Mouse (Mus musculus) left cerebral cortex, postnatal 14 days (tissue): ENCODE data around the gene Nt5c2. TPM values are rescaled to one million over a fixed set of nuclear protein-coding genes. Genes with fewer than 3 reads are reported as not detected.

Experiments
- DNase-seq, 2 experiments: peaks; one replicate each; pipeline ENCODE4 v3.0.0; 2021 to 2022; ENCODE audit warnings: low spot score in 2 of 2, mixed read lengths in 1 of 2
- intact Hi-C: fragments of 180-260 bp; cut with DNase I; formaldehyde crosslinking; loops from one replicate; pipeline ENCODE4 v1.15.1; 2025
- long read RNA-seq, 2 experiments: library from polyadenylated mRNA; stranded (forward); transcript quantifications; one replicate each; pipeline ENCODE4 v2.0.0; 2021
- total RNA-seq, 2 experiments: library from RNA; stranded (reverse); gene quantifications; 2 replicates each; pipeline ENCODE4 v1.2.3; 2021

Nt5c2 gene
- 10 to 100 TPM; 67.1 to 70.7 TPM for total RNA-seq
- long read RNA-seq, experiment 1, transcript Nt5c2-203 (18 exons, 3,148 nt) = major isoform, 28 of 56 reads
- long read RNA-seq, experiment 1, partial matches to known transcripts = 6 of 56 reads
- long read RNA-seq, experiment 1, other reads (novel, unspliced or antisense) = 17 of 56 reads
- long read RNA-seq, experiment 2, transcript Nt5c2-203 (18 exons, 3,148 nt) = major isoform, 33 of 65 reads
- long read RNA-seq, experiment 2, transcript Nt5c2-202 (18 exons, 3,728 nt) = minor isoform, 8 of 65 reads
- long read RNA-seq, experiment 2, partial matches to known transcripts = 3 of 65 reads
- long read RNA-seq, experiment 2, other reads (novel, unspliced or antisense) = 21 of 65 reads

DNA sequence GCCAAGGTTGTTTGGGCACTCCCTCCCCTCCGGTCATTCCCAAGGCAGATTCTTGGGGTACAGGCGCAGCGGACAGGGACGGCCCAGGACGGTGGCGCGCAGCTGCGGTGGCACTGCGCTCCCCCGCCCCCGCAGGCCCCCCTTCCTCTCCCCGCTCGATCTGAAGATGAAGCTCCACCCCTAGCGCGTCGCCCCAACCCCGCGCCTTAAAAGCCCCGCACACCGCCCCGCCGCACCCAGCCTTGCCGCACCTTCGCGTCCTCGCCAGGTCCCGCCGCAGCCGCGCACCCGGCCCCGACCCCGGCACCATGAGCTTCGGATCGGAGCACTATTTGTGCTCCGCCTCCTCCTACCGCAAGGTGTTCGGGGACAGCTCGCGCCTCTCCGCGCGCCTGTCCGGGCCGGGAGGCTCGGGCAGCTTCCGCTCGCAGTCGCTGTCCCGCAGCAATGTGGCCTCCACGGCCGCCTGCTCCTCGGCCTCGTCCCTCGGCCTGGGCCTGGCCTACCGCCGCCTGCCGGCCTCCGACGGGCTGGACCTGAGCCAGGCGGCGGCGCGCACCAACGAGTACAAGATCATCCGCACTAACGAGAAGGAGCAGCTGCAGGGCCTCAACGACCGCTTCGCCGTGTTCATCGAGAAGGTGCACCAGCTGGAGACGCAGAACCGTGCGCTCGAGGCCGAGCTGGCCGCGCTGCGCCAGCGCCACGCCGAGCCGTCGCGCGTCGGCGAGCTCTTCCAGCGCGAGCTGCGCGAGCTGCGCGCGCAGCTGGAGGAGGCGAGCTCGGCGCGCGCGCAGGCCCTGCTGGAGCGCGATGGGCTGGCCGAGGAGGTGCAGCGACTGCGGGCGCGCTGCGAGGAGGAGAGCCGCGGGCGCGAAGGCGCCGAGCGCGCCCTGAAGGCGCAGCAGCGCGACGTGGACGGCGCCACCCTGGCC, at the start of gene Nt5c2, which contains the start of gene Ina:
Gene Nt5c2, minus strand, starts transcription at position 707 of the 935 bp plus-strand sequence.
Gene Ina, plus strand, starts transcription at position 252 of the 935 bp plus-strand sequence.
- DNase-seq = peak; percentile 78 to 80
- intact Hi-C loops = no loop called here

DNA sequence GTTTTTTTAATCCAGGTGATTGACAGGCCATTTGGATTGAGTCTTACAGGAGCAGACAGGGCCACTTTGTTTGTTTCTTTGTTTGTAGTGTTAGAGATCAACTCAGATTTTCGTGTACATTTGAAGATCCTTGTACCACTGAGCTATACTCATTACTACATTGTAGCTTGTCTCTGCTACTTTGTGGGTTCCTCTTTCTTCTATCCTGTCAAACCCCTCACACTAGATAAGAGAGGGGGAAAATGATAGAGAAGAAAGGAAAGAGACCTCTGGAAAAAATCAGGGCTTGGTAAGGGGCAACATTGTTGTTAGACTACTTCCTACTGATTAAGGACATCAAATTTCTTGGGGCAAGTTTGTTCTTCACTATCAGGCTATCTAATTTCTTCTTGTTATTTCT, 42.7 kb upstream of the Nt5c2 start:
- no peak for DNase-seq
- intact Hi-C loops = no loop called here

DNA sequence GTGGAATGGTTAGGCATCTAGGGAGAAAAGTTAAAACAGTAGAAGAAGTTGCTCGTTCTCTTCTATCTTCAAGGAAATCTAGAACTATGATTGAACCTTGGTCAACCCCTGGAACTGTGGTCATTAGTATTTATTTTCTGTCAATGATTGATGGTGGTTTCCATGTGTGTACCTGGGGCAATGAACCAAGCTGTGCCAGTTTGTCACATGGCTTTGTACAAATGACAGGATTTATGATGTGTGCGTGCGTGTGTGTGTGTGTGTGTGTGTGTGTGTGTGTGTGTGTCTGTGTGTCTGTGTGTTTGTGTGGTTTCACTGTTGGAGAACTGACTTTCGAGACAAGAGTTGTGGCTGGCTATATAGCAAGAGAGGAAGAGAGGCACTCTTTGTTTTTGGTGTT, 38.5 kb upstream of the Nt5c2 start:
- intact Hi-C loops = no loop called here
- no peak for DNase-seq

DNA sequence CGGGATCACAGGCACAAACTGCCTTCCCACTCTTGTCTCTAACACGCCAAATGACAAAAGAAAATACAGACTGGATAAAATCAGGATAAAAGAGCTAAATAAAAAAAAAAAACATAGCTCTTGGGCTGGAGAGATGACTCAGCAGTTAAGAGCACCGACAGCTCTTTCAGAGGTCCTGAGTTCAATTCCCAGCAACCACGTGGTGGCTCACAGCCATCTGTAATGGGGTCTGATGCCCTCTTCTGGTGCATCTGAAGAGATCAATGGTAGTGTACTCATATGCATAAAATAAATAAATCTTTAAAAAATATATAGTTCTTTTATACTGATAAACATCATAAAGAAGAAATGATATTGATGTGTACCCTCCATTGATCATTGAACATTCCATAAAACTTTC, 38.0 kb upstream of the Nt5c2 start:
- no peak for DNase-seq
- intact Hi-C loops = no loop called here

DNA sequence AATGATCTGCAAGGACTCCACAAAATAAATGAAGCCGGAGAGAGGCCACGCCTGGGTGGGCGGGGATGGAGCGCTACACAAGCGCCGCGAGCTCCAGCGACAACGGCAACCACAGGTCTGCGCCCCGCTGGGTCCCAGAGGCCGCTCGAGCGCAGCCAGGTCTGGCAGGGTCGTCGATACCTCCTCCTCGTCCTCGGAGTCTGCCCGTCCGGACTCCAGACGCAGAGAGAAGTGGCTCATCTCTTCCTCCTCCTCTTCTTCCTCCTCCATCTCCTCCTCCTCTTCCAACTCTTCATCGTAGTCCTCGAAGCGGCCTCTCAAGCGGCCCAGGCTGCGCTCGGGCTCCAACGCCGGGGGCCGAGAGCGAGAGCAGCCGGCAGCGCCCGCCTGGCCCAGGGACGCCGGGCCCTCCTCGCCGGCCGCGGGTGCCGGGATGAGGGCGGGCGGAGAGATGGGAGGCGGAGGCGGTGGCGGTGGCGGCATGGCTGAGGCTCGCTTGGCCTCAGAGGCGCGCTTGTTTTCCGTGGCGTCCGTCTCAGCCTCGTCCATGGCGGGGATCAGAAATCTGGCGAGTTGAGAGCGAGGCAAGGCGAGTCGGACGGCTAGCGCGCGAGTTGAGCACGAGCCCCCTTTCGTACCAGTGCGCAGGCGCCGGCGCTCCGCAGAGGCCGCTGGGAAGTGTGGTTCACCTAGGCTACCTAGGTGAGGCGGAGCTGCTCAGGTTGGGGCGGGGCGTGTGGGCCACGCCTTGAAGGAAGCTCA, 35.5 kb upstream of the Nt5c2 start, which contains the start of gene Pcgf6:
Gene Pcgf6, minus strand, starts transcription at position 636 of the 762 bp plus-strand sequence.
- peak; percentile 57 to 84 for DNase-seq
- intact Hi-C loops = loop anchor here (2.0 kb wide), 1 partner anchor 16 kb away; the partner anchor contains the start of gene Taf5

DNA sequence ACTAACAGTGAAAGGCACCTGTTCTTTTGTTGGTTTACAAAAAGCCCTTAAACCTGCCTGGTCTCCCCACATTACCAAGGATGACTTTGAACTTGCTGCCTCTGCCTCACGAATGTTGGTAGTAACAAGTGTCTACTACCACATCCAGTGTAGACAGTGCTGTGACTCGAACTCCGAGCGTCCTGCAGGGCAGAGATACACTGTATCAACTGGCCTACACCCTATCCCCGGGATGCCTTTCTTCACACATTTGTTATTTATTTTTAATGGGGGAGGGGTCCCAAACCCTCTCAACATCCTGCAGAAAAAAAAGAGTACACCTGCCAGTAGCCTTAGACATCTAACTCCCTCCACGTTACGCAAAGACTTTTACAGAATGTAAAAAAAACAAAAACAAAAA, 34.9 kb upstream of the Nt5c2 start:
- intact Hi-C loops = loop anchor here (2.0 kb wide), 1 partner anchor 17 kb away; the partner anchor contains the start of gene Taf5
- DNase-seq = no peak

DNA sequence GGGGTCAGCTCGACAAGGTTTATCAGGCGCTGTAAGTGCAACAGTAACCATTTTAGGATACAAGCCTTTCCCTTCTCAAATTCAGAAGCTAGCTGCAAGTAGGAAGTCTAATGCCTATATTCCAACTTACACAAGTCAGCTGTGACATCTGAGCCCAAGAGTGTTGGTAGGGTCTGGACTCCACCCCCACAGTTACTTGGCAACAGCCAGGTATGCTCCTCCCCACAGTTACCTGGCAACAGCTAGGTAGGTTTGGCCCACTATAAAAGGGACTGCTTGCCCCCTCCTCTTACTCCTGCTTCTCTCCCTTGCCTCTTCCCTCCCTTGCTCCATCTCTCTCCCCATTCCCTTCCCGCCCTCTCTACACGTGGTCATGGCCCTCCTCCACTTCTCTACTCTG, 34.1 kb upstream of the Nt5c2 start:
- no peak for DNase-seq
- intact Hi-C loops = no loop called here

DNA sequence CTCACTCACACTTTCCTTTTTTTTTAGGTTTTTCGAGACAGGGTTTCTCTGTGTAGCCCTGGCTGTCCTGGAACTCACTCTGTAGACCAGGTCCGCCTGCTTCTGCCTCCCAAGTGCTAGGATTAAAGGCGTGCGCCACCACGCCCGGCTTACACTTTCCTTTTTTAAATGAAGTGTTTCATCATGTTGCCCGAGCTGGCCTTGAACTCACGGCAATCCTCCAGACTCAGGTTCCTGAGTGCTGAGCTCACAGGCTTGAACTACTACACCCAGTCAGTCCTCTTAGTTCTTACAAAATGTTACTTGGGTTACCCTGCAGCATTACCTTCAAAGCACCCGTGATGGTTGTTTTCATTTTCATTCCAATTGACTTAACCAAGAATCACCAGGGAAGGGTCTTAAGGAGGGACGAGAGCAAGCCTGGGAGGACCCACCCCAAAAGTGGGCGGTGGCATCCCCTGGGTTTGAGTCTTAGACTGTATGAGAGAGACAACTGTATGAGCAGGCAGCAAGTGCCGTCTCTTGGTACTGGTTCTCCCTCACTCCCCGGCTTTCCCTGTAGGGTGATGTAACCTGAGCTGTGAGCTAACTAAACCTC, 32.4 kb upstream of the Nt5c2 start:
- intact Hi-C loops = no loop called here

DNA sequence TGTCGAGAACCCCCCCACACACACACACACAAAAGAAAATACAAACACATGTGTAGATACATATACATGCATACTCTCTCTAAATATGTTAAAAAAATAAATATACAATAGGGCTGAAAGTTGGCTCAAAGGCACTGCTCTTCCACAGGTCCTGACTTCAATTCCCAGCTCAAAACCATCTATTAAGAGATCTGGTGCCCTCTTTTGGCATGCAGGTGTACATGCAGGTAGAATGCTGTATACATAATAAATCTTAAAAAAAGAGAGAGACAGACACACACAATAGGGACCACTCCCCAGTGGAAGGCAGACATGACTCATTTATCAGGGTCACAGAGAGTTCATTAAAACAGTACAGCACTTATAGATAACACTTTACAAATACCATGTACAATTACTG, 31.4 kb upstream of the Nt5c2 start:
- intact Hi-C loops = no loop called here
- no peak for DNase-seq

More for the DNA sequence above, 32.4 kb upstream of the Nt5c2 start:
- DNase-seq = no peak

DNA sequence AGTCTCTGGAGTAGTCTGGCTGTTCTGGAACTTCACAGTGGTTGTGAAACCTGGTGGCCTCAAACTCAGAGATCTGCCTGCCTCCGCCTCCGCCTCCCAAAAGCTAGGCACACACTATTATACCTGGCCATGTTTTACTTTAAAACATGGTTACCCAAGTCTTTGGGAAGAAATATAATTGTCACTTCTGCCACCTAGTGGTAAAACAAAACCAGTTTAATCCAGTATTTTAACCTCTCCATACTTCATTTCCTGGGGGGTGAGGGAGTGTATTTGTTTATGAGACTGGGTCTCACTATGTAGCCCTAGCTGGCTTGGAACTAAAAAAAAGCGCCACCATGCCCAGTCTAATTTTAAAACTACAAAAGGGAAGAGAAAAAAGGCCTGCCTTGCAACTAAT, 28.7 kb upstream of the Nt5c2 start:
- no peak for DNase-seq
- intact Hi-C loops = loop anchor here (5.0 kb wide), 1 partner anchor 166 kb away; no protein-coding TSS in a partner anchor

DNA sequence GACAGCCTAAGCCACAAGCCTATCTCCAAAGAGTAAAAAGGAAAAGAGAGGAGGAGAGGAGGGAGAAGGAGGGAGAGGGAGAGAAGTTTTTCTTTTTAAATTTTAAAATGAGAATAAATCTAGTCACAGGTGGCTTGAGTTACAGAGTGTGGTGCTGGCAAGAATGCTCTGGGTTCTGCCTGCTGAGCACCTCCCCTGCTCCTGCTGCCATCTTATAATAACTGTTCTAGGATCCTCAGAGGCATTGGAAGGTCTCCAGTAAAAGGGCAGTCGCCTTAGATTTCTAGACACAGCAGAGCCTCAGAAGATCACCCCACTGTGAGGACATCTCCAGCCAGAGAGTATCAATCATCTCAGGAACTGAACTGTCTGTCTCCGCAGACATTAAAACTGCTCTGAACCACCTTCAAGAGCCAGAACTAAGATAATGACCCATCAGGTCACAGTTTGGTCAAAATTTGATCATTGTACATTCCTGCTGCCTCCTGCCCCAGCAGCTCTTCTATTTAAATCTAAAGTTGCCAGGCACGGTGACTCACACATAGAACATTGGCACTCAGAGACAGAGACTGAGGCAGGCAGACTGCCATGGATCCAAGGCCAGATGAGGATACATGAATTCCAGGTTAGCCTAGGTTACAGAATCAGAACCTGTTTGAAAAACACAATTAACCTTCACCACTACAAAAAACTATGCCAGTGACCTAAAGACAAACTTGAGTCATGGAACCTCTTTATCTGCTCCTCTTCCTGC, 25.9 kb upstream of the Nt5c2 start:
- no peak for DNase-seq
- intact Hi-C loops = loop anchor here (5.0 kb wide), 1 partner anchor 164 kb away; no protein-coding TSS in a partner anchor

DNA sequence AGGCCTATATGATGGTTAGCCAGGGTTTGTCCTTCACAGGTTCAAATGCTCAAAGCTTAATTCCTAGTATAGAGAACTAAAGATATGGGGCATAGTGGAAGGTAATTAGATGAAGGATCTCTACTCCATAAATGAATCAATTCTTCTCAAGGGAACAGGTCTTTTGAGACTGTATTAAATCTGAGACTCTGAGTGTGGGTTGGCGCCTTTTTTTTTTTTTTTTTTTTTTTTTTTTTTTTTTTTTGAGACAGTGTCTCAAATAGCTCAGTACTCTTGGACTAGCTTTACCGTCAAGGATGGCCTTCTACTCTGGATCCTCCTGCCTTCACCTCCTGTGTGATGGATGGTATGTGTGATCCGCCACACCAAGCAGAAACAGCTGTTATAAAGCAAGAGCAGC, 21.6 kb upstream of the Nt5c2 start:
- intact Hi-C loops = no loop called here
- no peak for DNase-seq

DNA sequence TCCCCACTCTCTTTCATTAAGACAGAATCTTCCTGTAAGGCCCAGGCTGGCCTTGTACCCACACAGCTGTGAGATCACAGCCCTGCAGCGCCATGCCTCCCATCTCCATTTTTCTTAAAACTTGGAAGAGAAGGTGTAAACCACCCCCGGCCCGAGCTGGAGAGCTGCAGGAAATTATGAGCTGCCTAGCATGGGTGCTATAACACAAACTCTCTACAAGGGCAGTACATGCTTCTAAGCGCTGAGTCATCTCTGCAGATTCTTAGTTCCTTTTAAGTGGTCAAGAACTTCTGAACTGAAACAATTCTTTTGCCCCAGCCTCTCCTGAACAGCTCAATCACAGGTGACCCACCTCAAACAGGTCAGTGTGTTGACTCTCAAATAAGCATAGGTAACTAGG, 20.0 kb upstream of the Nt5c2 start:
- intact Hi-C loops = no loop called here

DNA sequence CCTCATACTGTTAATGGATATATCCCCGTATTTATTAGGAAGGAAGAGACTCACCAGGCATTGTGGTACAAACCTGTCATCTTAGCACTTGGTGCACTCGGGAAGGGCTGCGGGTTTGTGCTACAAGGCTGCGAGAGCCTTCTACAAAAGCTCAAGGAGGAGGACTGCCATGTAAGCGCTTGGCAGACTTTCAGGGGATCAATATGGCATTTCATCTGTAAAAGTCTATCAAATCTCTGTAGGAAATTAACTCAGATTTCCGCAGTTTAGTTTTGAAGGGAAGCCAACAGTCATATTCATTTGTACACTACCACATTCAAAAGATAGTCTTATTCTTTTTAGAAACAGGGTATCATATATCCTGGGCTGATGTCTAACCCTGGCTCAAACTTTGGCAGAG, 16.8 kb upstream of the Nt5c2 start:
- no peak for DNase-seq
- intact Hi-C loops = no loop called here

More for the DNA sequence above, 20.0 kb upstream of the Nt5c2 start:
- peak in 1 of 2 experiments; percentile 39 for DNase-seq

DNA sequence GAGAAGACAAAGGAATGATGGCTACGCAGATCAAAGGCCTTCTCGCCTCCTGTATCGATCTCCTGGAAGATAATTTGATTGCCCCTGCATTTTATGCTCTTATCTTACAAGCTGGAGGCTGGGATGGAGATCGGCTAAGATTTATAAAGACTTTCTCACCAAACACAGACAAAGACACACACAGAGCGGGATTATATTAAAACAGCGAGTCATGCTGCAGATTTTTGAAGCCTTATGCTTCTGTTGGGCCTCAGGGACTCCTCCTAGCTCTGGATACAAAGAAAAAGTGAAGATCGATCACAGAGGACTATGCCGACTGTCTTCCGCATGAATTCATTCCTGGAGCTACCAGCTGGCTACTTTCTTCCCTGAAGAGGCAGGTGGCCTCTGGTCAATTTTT, 14.8 kb upstream of the Nt5c2 start:
- intact Hi-C loops = no loop called here
- no peak for DNase-seq

DNA sequence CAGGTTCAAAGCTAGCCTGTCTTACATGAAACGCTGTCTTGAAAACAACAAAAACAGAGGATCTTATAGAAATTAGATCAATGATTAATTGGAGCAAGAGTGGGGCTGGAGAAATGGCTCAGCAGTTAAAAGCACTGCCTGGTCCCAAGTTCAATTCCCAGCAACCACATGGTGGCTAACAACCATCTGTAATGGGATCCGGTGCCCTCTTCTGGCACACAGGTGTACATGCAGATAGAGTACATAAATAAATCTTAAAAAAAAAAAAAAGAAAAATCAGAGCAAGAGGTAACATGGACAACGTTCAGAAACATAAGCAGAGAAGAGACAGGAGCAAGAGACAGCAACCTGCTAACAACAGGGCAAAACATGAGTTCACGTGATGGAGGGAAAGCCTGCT, 11.6 kb upstream of the Nt5c2 start:
- no peak for DNase-seq
- intact Hi-C loops = no loop called here

DNA sequence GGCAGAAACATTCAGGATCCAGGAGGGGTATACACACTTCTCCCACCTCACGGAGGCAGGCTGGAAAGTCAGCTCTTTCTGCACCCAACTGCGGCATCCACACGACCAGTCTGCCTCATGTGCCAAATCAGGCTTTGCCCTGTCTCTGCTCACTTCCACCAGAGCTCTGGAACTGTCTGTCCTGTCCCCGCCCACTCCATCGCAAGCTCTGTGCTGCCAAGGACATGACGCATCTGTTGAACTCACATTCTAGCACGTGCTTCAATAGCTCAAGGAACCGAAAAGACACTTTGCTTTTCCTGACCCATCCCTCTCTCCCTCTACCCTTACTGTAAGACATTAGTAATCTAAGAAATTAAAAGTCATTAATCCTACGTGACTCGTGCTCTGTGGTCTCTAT, 10.0 kb upstream of the Nt5c2 start:
- DNase-seq = peak in 1 of 2 experiments; percentile 70
- intact Hi-C loops = no loop called here

DNA sequence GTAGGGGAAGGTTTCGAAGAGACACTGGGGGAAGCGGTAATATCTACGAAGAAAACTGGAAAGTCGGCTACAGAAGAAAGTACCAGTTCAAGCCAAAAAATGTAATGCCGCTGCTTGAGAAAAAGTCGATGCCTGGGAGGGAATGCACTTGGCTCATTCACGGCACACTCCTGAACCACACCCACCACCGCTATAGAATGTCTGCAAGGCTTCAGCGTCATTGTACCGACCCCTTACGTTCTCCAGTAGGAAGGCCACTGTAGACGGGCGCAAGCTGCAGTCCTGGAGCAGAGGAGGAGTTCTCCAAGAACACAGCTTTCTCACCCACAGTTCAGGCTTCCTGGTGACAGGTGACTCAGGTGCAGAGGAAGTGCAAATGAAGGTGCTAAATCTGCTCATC, 8.6 kb upstream of the Nt5c2 start:
- intact Hi-C loops = no loop called here

More for the DNA sequence above, 8.6 kb upstream of the Nt5c2 start:
- no peak for DNase-seq
